Mouse (Mus musculus) MEL (cell line): Measurements from ENCODE around the gene Stra6. TPM values are rescaled to one million over a fixed set of nuclear protein-coding genes. Genes with fewer than 3 reads are reported as not detected.

Experiments
- DNase-seq: peaks from one replicate; pipeline ENCODE4 v3.0.0; 2011; ENCODE audit warnings: low read depth, low spot score
- H3K27ac ChIP-seq: 2 replicates; pipeline ENCODE4 v1.5.1; 2012; ENCODE audit warnings: low read depth, mild to moderate bottlenecking, control low read depth, low read length, moderate library complexity; ENCODE audit not compliant: control insufficient read depth
- H3K27me3 ChIP-seq, 2 experiments: fragments of 150-350 bp in 1 of 2; sonication (generic) in 1 of 2; 2 replicates each; pipeline ENCODE4 v1.6.1; 2012; ENCODE audit warnings: low read length in 2 of 2, mild to moderate bottlenecking in 2 of 2, improper control_type of control experiment in 1 of 2, moderate library complexity in 1 of 2; ENCODE audit not compliant: insufficient read depth in 2 of 2, control insufficient read depth in 1 of 2
- H3K36me3 ChIP-seq, 2 experiments: 2 replicates each; pipeline ENCODE4 v1.6.1; 2012 to 2014; ENCODE audit warnings: low read length in 2 of 2, improper control_type of control experiment in 1 of 2, inconsistent platforms in 1 of 2, mild to moderate bottlenecking in 1 of 2; ENCODE audit not compliant: insufficient read depth in 2 of 2, control insufficient read depth in 1 of 2
- H3K4me1 ChIP-seq, 2 experiments: fragments of 150-350 bp in 1 of 2; sonication (generic) in 1 of 2; 2 replicates each; pipeline ENCODE4 v1.6.1; 2012; ENCODE audit warnings: low read length in 2 of 2, improper control_type of control experiment in 1 of 2, mild to moderate bottlenecking in 1 of 2; ENCODE audit not compliant: insufficient read depth in 2 of 2, control insufficient read depth in 1 of 2
- H3K4me3 ChIP-seq, 2 experiments: fragments of 150-350 bp in 1 of 2; sonication (generic) in 1 of 2; 2 replicates each; pipeline ENCODE4 v1.5.1; 2012; ENCODE audit warnings: low read depth in 2 of 2, low read length in 2 of 2, mild to moderate bottlenecking in 2 of 2, moderate library complexity in 2 of 2, control low read depth in 1 of 2, improper control_type of control experiment in 1 of 2; ENCODE audit not compliant: control insufficient read depth in 1 of 2, insufficient read depth in 1 of 2
- H3K79me2 ChIP-seq: 2 replicates; pipeline ENCODE4 v1.6.1; 2012; ENCODE audit warnings: mild to moderate bottlenecking, low read length, moderate library complexity; ENCODE audit not compliant: control insufficient read depth, poor library complexity, insufficient read depth
- H3K9ac ChIP-seq: 2 replicates; pipeline ENCODE4 v1.6.1; 2012; ENCODE audit warnings: low read depth, mild to moderate bottlenecking, control low read depth, low read length, moderate library complexity; ENCODE audit not compliant: control insufficient read depth, poor library complexity, severe bottlenecking
- H3K9me3 ChIP-seq: fragments of 150-350 bp; sonication (generic); replicated peaks from 2 replicates; pipeline ENCODE4 v1.6.1; 2012; ENCODE audit warnings: mild to moderate bottlenecking, low read length, improper control_type of control experiment, moderate library complexity; ENCODE audit not compliant: insufficient read depth
- CHD1 ChIP-seq: IDR thresholded peaks from 2 replicates; pipeline ENCODE4 v1.6.1; 2012; ENCODE audit warnings: low read depth, mild to moderate bottlenecking, inconsistent platforms, low read length, improper control_type of control experiment
- CTCF ChIP-seq, 3 experiments: IDR thresholded peaks in 2 of 3; conservative IDR thresholded peaks in 1 of 3; 2 replicates each; pipeline ENCODE4 v1.5.1; 2011 to 2012; ENCODE audit warnings: low read length in 3 of 3, low read depth in 2 of 3, mild to moderate bottlenecking in 2 of 3, improper control_type of control experiment in 1 of 3, inconsistent platforms in 1 of 3, mixed read lengths in 1 of 3, moderate library complexity in 1 of 3; ENCODE audit not compliant: control insufficient read depth in 1 of 3, insufficient read depth in 1 of 3, poor library complexity in 1 of 3, severe bottlenecking in 1 of 3
- E2F4 ChIP-seq: IDR thresholded peaks from 2 replicates; pipeline ENCODE4 v1.6.1; 2011; ENCODE audit warnings: low read depth, low read length, improper control_type of control experiment, borderline replicate concordance
- ELF1 ChIP-seq: IDR thresholded peaks from 2 replicates; pipeline ENCODE4 v1.6.1; 2014; ENCODE audit warnings: low read depth, mild to moderate bottlenecking, inconsistent platforms, low read length, improper control_type of control experiment, moderate library complexity
- GATA1 ChIP-seq: IDR thresholded peaks from 2 replicates; pipeline ENCODE4 v1.6.1; 2011; ENCODE audit warnings: low read depth, low read length, improper control_type of control experiment
- JUND ChIP-seq: IDR thresholded peaks from 2 replicates; pipeline ENCODE4 v1.6.1; 2011; ENCODE audit warnings: low read depth, mild to moderate bottlenecking, improper control_type of control experiment, low read length
- MAX ChIP-seq: IDR thresholded peaks from 2 replicates; pipeline ENCODE4 v1.6.1; 2011; ENCODE audit warnings: low read length, improper control_type of control experiment
- MAZ ChIP-seq: IDR thresholded peaks from 2 replicates; pipeline ENCODE4 v1.6.1; 2012; ENCODE audit warnings: low read depth, mild to moderate bottlenecking, inconsistent platforms, low read length, improper control_type of control experiment
- MXI1 ChIP-seq: IDR thresholded peaks from 2 replicates; pipeline ENCODE4 v1.6.1; 2011; ENCODE audit warnings: mild to moderate bottlenecking, low read depth, low read length, improper control_type of control experiment
- NRF1 ChIP-seq: IDR thresholded peaks from 2 replicates; pipeline ENCODE4 v1.6.1; 2014; ENCODE audit warnings: low read depth, mild to moderate bottlenecking, inconsistent platforms, low read length, improper control_type of control experiment, moderate library complexity; ENCODE audit not compliant: poor library complexity, insufficient read depth, severe bottlenecking
- POLR2AphosphoS2 ChIP-seq: IDR thresholded peaks from 2 replicates; pipeline ENCODE4 v1.6.1; 2011; ENCODE audit warnings: low read length, improper control_type of control experiment
- POLR2AphosphoS5 ChIP-seq: IDR thresholded peaks from 2 replicates; pipeline ENCODE4 v1.6.1; 2012; ENCODE audit warnings: low read depth, borderline replicate concordance, mild to moderate bottlenecking, inconsistent platforms, low read length, moderate library complexity, mixed read lengths
- RAD21 ChIP-seq: IDR thresholded peaks from 2 replicates; pipeline ENCODE4 v1.6.1; 2011; ENCODE audit warnings: mild to moderate bottlenecking, low read depth, low read length, improper control_type of control experiment
- RCOR1 ChIP-seq: IDR thresholded peaks from 2 replicates; pipeline ENCODE4 v1.6.1; 2012; ENCODE audit warnings: low read depth, mild to moderate bottlenecking, inconsistent platforms, low read length, improper control_type of control experiment
- SIN3A ChIP-seq: IDR thresholded peaks from 2 replicates; pipeline ENCODE4 v1.6.1; 2012; ENCODE audit warnings: low read length, improper control_type of control experiment, inconsistent platforms
- UBTF ChIP-seq: IDR thresholded peaks from 2 replicates; pipeline ENCODE4 v1.6.1; 2012; ENCODE audit warnings: low read depth, mild to moderate bottlenecking, inconsistent platforms, low read length, improper control_type of control experiment, moderate library complexity, borderline replicate concordance; ENCODE audit not compliant: insufficient read depth
- USF2 ChIP-seq, 2 experiments: IDR thresholded peaks; 2 replicates each; pipeline ENCODE4 v1.6.1; 2011 to 2012; ENCODE audit warnings: improper control_type of control experiment in 2 of 2, low read length in 2 of 2, borderline replicate concordance in 1 of 2, inconsistent platforms in 1 of 2, low read depth in 1 of 2, mild to moderate bottlenecking in 1 of 2; ENCODE audit not compliant: insufficient read depth in 1 of 2
- ZMIZ1 ChIP-seq: IDR thresholded peaks from 2 replicates; pipeline ENCODE4 v1.6.1; 2012; ENCODE audit warnings: low read depth, mild to moderate bottlenecking, inconsistent platforms, low read length, improper control_type of control experiment, moderate library complexity
- ZNF384 ChIP-seq: IDR thresholded peaks from 2 replicates; pipeline ENCODE4 v1.6.1; 2012; ENCODE audit warnings: low read depth, mild to moderate bottlenecking, inconsistent platforms, low read length, improper control_type of control experiment
- polyA plus RNA-seq, 2 experiments: library from polyadenylated mRNA; stranded (reverse) in 1 of 2; unstranded in 1 of 2; fragments of >175 nt in 1 of 2; fragments of >200 nt in 1 of 2; gene quantifications; 2 replicates each; pipeline versions ENCODE4 v1.2.1 to v1.2.4; 2012; ENCODE audit warnings: low replicate concordance in 2 of 2, low read depth in 1 of 2; ENCODE audit not compliant: insufficient read length in 2 of 2, insufficient read depth in 1 of 2, missing spikeins in 1 of 2
- total RNA-seq: library from RNA; depleted of rRNA; stranded (reverse); fragments of 300-350 nt; gene quantifications from 2 replicates; pipeline ENCODE4 v1.2.3, GENCODE M21; 2012

Stra6 gene
- total and polyA plus RNA-seq, 3 experiments, result not detected

DNA sequence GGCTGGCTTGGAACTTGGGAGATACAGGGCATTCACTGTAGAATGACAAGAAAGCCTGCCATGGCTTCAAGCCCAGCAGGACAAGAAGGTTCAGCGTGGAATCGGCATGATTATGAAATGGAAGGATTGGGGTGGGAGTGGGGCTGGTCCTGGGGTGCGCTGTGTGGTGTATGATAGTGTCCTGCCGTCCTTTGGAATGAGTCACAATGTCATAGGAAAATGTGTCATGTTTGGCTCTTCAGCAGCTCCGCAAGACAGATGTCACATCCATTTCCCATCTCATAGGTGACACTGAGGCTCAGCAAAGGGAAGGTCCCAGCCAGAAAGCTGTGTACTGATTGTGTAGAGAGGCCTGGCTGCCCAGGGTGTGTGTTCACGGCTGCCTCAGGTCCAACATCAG, 47.7 kb upstream of the Stra6 start:
- Histone ChIP-seq H3K9me3 (no peaks in the 10 kb centered on the region), H3K4me3 (no peak overlapping the region), H3K36me3 (no peaks in the 10 kb centered on the region), H3K27ac (no peak overlapping the region), H3K79me2 (no peaks in the 10 kb centered on the region), H3K4me1 (no peaks in the 10 kb centered on the region), H3K9ac (no peak overlapping the region), H3K27me3 (peaks cover 17 to 19% of the 10 kb centered on the region in 2 experiments)
- DNase-seq, result no peak
- TF ChIP-seq MXI1 (no peak), JUND (no peak), GATA1 (no peak), ZNF384 (no peak), SIN3A (no peak), CHD1 (no peak), POLR2AphosphoS5 (no peak), NRF1 (no peak), ZMIZ1 (no peak), ELF1 (no peak), POLR2AphosphoS2 (no peak)

- TF ChIP-seq RAD21, result no peak
- no peak for TF ChIP-seq E2F4
- no peak for TF ChIP-seq MAZ
- TF ChIP-seq CTCF (IDR thresholded peaks at IDR 0.05 in 2 of 3, conservative IDR thresholded peaks at IDR 0.05 in 1 of 3; ENCODE audit: control insufficient read depth in 1 of 3, insufficient read depth in 1 of 3, low read depth in 2 of 3, low read length in 3 of 3, poor library complexity in 1 of 3, severe bottlenecking in 1 of 3), result no peak
- TF ChIP-seq USF2 (IDR thresholded peaks at IDR 0.05; ENCODE audit: borderline replicate concordance in 1 of 2, insufficient read depth in 1 of 2, low read depth in 1 of 2, low read length in 2 of 2), result no peak
- TF ChIP-seq MAX, result no peak
- TF ChIP-seq RCOR1, result no peak
- no peak for TF ChIP-seq GATA1
- no peak for TF ChIP-seq MXI1
- TF ChIP-seq POLR2AphosphoS5, result no peak
- TF ChIP-seq UBTF, result no peak
Observed at GRCm38 (mm10) chr9:58016962-58017361, 46.6 kb upstream of the Stra6 start.

More at GRCm38 (mm10) chr9:58016962-58017361, 46.6 kb upstream of the Stra6 start:
- no peaks in the 10 kb centered on the region for H3K79me2 ChIP-seq
- no peaks in the 10 kb centered on the region for H3K36me3 ChIP-seq
- H3K9me3 ChIP-seq, result no peaks in the 10 kb centered on the region
- no peaks in the 10 kb centered on the region for H3K4me1 ChIP-seq
- H3K27me3 ChIP-seq, result peaks cover 17% of the 10 kb centered on the region in 2 experiments
- DNase-seq, result no peak
- H3K27ac ChIP-seq, result no peak overlapping the region
- H3K4me3 ChIP-seq, result no peak overlapping the region
- H3K9ac ChIP-seq, result no peak overlapping the region
